Mouse (Mus musculus): ENCODE results near the gene Itgb2. TPM values are rescaled to one million over a fixed set of nuclear protein-coding genes. Genes with fewer than 3 reads are reported as not detected.

The Itgb2 gene
- 191 TPM in 1 of 2 replicates, not detected in the other for polyA plus RNA-seq (2012; ENCODE audit: insufficient read depth, insufficient read length, low replicate concordance, missing spikeins)

- TF ChIP-seq POLR2A (IDR thresholded peaks at IDR 0.05; ENCODE audit: insufficient read depth, low read depth, low read length) (no peak), CTCF (IDR thresholded peaks at IDR 0.05; ENCODE audit: insufficient read depth, low read depth, low read length) (no peak)
- 72% methylated on average over 9 of the region's 9 CpGs for WGBS
- Histone ChIP-seq H3K4me3 (ENCODE audit: insufficient read depth, low read depth, low read length) (peak within 1 kb of the TSS; percentile 4; the same call in 1 of the 2 replicates), H3K27ac (ENCODE audit: insufficient read depth, low read depth, low read length) (no peak within 1 kb of the TSS), H3K4me1 (ENCODE audit: control insufficient read depth, insufficient read depth, low read length) (peaks cover 4% of the 10 kb centered on the region; the same call in 1 of the 2 replicates)
Measured at GRCm38 (mm10) chr10:77530140-77530539, at the start of gene Itgb2. Gene Itgb2 (plus strand): TSS chr10:77530252.

DNA sequence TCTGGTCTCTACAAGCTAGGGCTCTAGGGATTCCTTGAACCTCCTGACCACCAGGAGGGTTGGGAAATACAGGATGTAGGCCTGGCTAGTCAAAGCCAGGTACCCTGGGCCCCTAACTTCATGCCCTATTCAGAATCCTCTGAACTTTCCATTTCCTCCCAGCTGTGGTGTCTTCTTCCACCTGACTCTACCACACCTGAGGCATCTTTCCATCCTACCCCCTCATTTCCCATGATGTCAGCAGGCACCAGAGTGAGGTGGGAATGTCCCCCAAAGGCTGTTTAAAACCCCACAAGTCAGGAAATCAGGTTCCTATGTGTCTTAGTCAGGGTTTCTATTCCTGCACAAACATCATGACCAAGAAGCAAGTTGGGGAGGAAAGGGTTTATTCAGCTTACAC is 48.2 kb upstream of the Itgb2 start:
- H3K27ac ChIP-seq (ENCODE audit: insufficient read depth, low read depth, low read length), result no peak overlapping the region
- H3K4me3 ChIP-seq (ENCODE audit: insufficient read depth, low read depth, low read length), result no peak overlapping the region
- TF ChIP-seq POLR2A (IDR thresholded peaks at IDR 0.05; ENCODE audit: insufficient read depth, low read depth, low read length) (no peak), CTCF (IDR thresholded peaks at IDR 0.05; ENCODE audit: insufficient read depth, low read depth, low read length) (no peak)
- H3K4me1 ChIP-seq (ENCODE audit: control insufficient read depth, insufficient read depth, low read length), result peaks cover 7% of the 10 kb centered on the region

- 41% methylated on average over 18 of the region's 18 CpGs for WGBS
- TF ChIP-seq CTCF (IDR thresholded peaks at IDR 0.05; ENCODE audit: insufficient read depth, low read depth, low read length) (no peak), POLR2A (IDR thresholded peaks at IDR 0.05; ENCODE audit: insufficient read depth, low read depth, low read length) (no peak)
Measured at GRCm38 (mm10) chr10:77484205-77484935, 45.7 kb upstream of the Itgb2 start.

GRCm38 (mm10) chr10:77485786-77486185 is 44.3 kb upstream of the Itgb2 start:
- H3K4me1 ChIP-seq (ENCODE audit: control insufficient read depth, insufficient read depth, low read length), result peaks cover 11% of the 10 kb centered on the region
- H3K4me3 ChIP-seq (ENCODE audit: insufficient read depth, low read depth, low read length), result no peak overlapping the region
- 86% methylated on average over 3 of the region's 3 CpGs for WGBS
- H3K27ac ChIP-seq (ENCODE audit: insufficient read depth, low read depth, low read length), result no peak overlapping the region
- no peak for TF ChIP-seq CTCF (IDR thresholded peaks at IDR 0.05; ENCODE audit: insufficient read depth, low read depth, low read length)
- no peak for TF ChIP-seq POLR2A (IDR thresholded peaks at IDR 0.05; ENCODE audit: insufficient read depth, low read depth, low read length)

More at GRCm38 (mm10) chr10:77484205-77484935, 45.7 kb upstream of the Itgb2 start:
- Histone ChIP-seq H3K27ac (ENCODE audit: insufficient read depth, low read depth, low read length) (0 out of 2 replicates have a peak overlapping the region, but pooled peaks have one; percentile 9), H3K4me1 (ENCODE audit: control insufficient read depth, insufficient read depth, low read length) (peaks cover 11% of the 10 kb centered on the region), H3K4me3 (ENCODE audit: insufficient read depth, low read depth, low read length) (no peak overlapping the region)

GRCm38 (mm10) chr10:77488168-77488567 is 41.9 kb upstream of the Itgb2 start:
- no peak overlapping the region for H3K27ac ChIP-seq (ENCODE audit: insufficient read depth, low read depth, low read length)
- no peak overlapping the region for H3K4me3 ChIP-seq (ENCODE audit: insufficient read depth, low read depth, low read length)
- peaks cover 16% of the 10 kb centered on the region for H3K4me1 ChIP-seq (ENCODE audit: control insufficient read depth, insufficient read depth, low read length)
- TF ChIP-seq CTCF (IDR thresholded peaks at IDR 0.05; ENCODE audit: insufficient read depth, low read depth, low read length) (no peak), POLR2A (IDR thresholded peaks at IDR 0.05; ENCODE audit: insufficient read depth, low read depth, low read length) (no peak)
- WGBS, result 95% methylated on average over 7 of the region's 7 CpGs

- no peak overlapping the region for H3K4me3 ChIP-seq (ENCODE audit: insufficient read depth, low read depth, low read length)
- peaks cover 29% of the 10 kb centered on the region for H3K4me1 ChIP-seq (ENCODE audit: control insufficient read depth, insufficient read depth, low read length)
- no peak overlapping the region for H3K27ac ChIP-seq (ENCODE audit: insufficient read depth, low read depth, low read length)
- WGBS, result 69% methylated on average over 6 of the region's 6 CpGs
- no peak for TF ChIP-seq CTCF (IDR thresholded peaks at IDR 0.05; ENCODE audit: insufficient read depth, low read depth, low read length)
- no peak for TF ChIP-seq POLR2A (IDR thresholded peaks at IDR 0.05; ENCODE audit: insufficient read depth, low read depth, low read length)
Measured at GRCm38 (mm10) chr10:77491585-77491984, 38.5 kb upstream of the Itgb2 start.

- Histone ChIP-seq H3K4me3 (ENCODE audit: insufficient read depth, low read depth, low read length) (no peak overlapping the region), H3K4me1 (ENCODE audit: control insufficient read depth, insufficient read depth, low read length) (peaks cover 41% of the 10 kb centered on the region), H3K27ac (ENCODE audit: insufficient read depth, low read depth, low read length) (no peak overlapping the region)
- over 99% methylated on average over 3 of the region's 3 CpGs for WGBS
- TF ChIP-seq POLR2A (IDR thresholded peaks at IDR 0.05; ENCODE audit: insufficient read depth, low read depth, low read length), result no peak
- TF ChIP-seq CTCF (IDR thresholded peaks at IDR 0.05; ENCODE audit: insufficient read depth, low read depth, low read length), result no peak
Measured at GRCm38 (mm10) chr10:77492885-77493284, 37.2 kb upstream of the Itgb2 start.

DNA sequence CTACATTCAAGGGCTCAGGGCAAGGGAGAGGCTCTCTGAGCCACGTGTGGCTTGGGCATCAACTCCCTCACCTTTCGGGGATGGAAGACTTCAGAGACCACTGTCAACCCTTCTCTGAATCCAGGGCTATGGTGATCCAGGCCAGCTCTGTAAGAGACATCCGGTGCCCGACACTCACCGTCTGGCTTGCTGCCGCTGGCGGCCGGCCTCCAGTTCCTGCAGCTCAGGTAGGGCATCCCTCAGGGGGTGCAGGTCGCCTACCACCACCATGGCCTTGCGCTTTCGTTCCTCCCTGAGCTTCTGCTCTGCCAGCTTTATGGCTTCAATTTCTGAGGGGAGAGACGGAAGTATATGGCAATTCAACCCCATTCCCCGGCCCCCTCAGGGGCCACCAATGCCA is 32.9 kb upstream of the Itgb2 start:
- 62% methylated on average over 13 of the region's 13 CpGs for WGBS
- TF ChIP-seq CTCF (IDR thresholded peaks at IDR 0.05; ENCODE audit: insufficient read depth, low read depth, low read length), result no peak
- TF ChIP-seq POLR2A (IDR thresholded peaks at IDR 0.05; ENCODE audit: insufficient read depth, low read depth, low read length), result no peak
- Histone ChIP-seq H3K27ac (ENCODE audit: insufficient read depth, low read depth, low read length) (peak overlapping the region; percentile 90), H3K4me3 (ENCODE audit: insufficient read depth, low read depth, low read length) (peak overlapping the region; percentile 31), H3K4me1 (ENCODE audit: control insufficient read depth, insufficient read depth, low read length) (peaks cover 58% of the 10 kb centered on the region)

GRCm38 (mm10) chr10:77498254-77498653 is 31.8 kb upstream of the Itgb2 start:
- WGBS, result 52% methylated on average over 6 of the region's 6 CpGs
- Histone ChIP-seq H3K4me1 (ENCODE audit: control insufficient read depth, insufficient read depth, low read length) (peaks cover 61% of the 10 kb centered on the region), H3K4me3 (ENCODE audit: insufficient read depth, low read depth, low read length) (no peak overlapping the region), H3K27ac (ENCODE audit: insufficient read depth, low read depth, low read length) (peak overlapping the region; percentile 95)
- TF ChIP-seq CTCF (IDR thresholded peaks at IDR 0.05; ENCODE audit: insufficient read depth, low read depth, low read length) (no peak), POLR2A (IDR thresholded peaks at IDR 0.05; ENCODE audit: insufficient read depth, low read depth, low read length) (no peak)

Data from olfactory bulb, adult 2 months (tissue).